Mouse (Mus musculus) kidney, embryonic 16.5 days (tissue): ENCODE results near the gene Papolb. TPM values are rescaled to one million over a fixed set of nuclear protein-coding genes. Genes with fewer than 3 reads are reported as not detected.
A peak's percentile ranks its signal among the peaks of the same experiment; 100 is the strongest.

ENCODE experiments used
- ATAC-seq: fragments of 200-750 bp; cut with Nextera tagmentation; 2 replicates; pipeline ENCODE4 v1.8.0; 2017; ENCODE audit warnings: moderate TSS enrichment; ENCODE audit not compliant: low FRiP score, low TSS enrichment
- H3K27ac ChIP-seq: fragments of 300-500 bp; sonication (generic); 2 replicates; pipeline ENCODE4 v1.5.1; 2014; ENCODE audit warnings: low read length
- H3K27me3 ChIP-seq: fragments of 300-500 bp; sonication (generic); 2 replicates; pipeline ENCODE4 v1.6.1; 2014; ENCODE audit warnings: low read length, control low read depth, mixed read lengths; ENCODE audit not compliant: insufficient read depth
- H3K36me3 ChIP-seq: fragments of 300-500 bp; sonication (generic); 2 replicates; pipeline ENCODE4 v1.6.1; 2014; ENCODE audit warnings: low read length, control low read depth, mixed read lengths; ENCODE audit not compliant: insufficient read depth
- H3K4me1 ChIP-seq: fragments of 300-500 bp; sonication (generic); 2 replicates; pipeline ENCODE4 v1.6.1; 2014; ENCODE audit warnings: low read length, control low read depth, mixed read lengths; ENCODE audit not compliant: insufficient read depth
- H3K4me2 ChIP-seq: fragments of 300-500 bp; sonication (generic); replicated peaks from 2 replicates; pipeline ENCODE4 v1.6.1; 2014; ENCODE audit warnings: low read depth, low read length
- H3K4me3 ChIP-seq: fragments of 300-500 bp; sonication (generic); 2 replicates; pipeline ENCODE4 v1.5.1; 2014; ENCODE audit warnings: mild to moderate bottlenecking, low read length
- H3K9ac ChIP-seq: fragments of 300-500 bp; sonication (generic); replicated peaks from 2 replicates; pipeline ENCODE4 v1.6.1; 2014; ENCODE audit warnings: low read length
- H3K9me3 ChIP-seq: fragments of 300-500 bp; sonication (generic); 2 replicates; pipeline ENCODE4 v1.6.1; 2016; ENCODE audit warnings: low read length, control low read depth
- WGBS: fragments of 180-500 bp; shearing (Covaris S2); extraction: QIAGEN DNeasy Blood & Tissue Kit; methylation state at CpG from one replicate; pipeline ENCODE4 v1.1.7; 2014; 5-methylcytosine and 5-hydroxymethylcytosine counted together
- polyA plus RNA-seq: library from polyadenylated mRNA; unstranded; fragments of >200 nt; fragmentation: Nextera tagmentation; extraction: Ambion mirVana; gene quantifications from 2 replicates; pipeline ENCODE4 v1.2.1, GENCODE M21; 2015

The Papolb gene
- polyA plus RNA-seq, 1 experiment from 2014 or later: 0.12 TPM

- WGBS: 28% methylated on average over 17 of the region's 17 CpGs
- no peaks in the 10 kb centered on the region for H3K27me3 ChIP-seq
Observed at GRCm38 (mm10) chr5:142478829-142479435, 50.9 kb downstream of the Papolb start.

GRCm38 (mm10) chr5:142477866-142478615 is 51.8 kb downstream of the Papolb start:
- 84% methylated on average over 5 of the region's 5 CpGs for WGBS
- no peak overlapping the region for H3K4me2 ChIP-seq
- H3K36me3 ChIP-seq: no peaks in the 10 kb centered on the region
- no peak overlapping the region for H3K4me3 ChIP-seq
- H3K27ac ChIP-seq: no peak overlapping the region
- no peaks in the 10 kb centered on the region for H3K9me3 ChIP-seq
- no peaks in the 10 kb centered on the region for H3K27me3 ChIP-seq
- ATAC-seq: no peak
- 0 out of 2 replicates have a peak, but pooled peaks cover 5% of the 10 kb centered on the region for H3K4me1 ChIP-seq
- H3K9ac ChIP-seq: no peak overlapping the region

More at GRCm38 (mm10) chr5:142478829-142479435, 50.9 kb downstream of the Papolb start:
- Histone ChIP-seq H3K9ac (peak overlapping the region; percentile 50; the same call in 1 of the 2 replicates), H3K4me1 (0 out of 2 replicates have a peak, but pooled peaks cover 5% of the 10 kb centered on the region), H3K4me3 (no peak overlapping the region), H3K36me3 (no peaks in the 10 kb centered on the region), H3K27ac (no peak overlapping the region), H3K4me2 (peak overlapping the region; percentile 43), H3K9me3 (no peaks in the 10 kb centered on the region)
- peak; percentile 66; the same call in 1 of the 2 replicates for ATAC-seq

- no peaks in the 10 kb centered on the region for H3K9me3 ChIP-seq
- no peaks in the 10 kb centered on the region for H3K27me3 ChIP-seq
- H3K36me3 ChIP-seq: 0 out of 2 replicates have a peak, but pooled peaks cover 1% of the 10 kb centered on the region
- WGBS: 83% methylated on average over 12 of the region's 12 CpGs
- H3K9ac ChIP-seq: no peak overlapping the region
- H3K4me3 ChIP-seq: no peak overlapping the region
- H3K27ac ChIP-seq: no peak overlapping the region
- no peak overlapping the region for H3K4me2 ChIP-seq
- ATAC-seq: no peak; the same call in 1 of the 2 replicates
- 0 out of 2 replicates have a peak, but pooled peaks cover 5% of the 10 kb centered on the region for H3K4me1 ChIP-seq
Observed at GRCm38 (mm10) chr5:142477346-142477745, 52.5 kb downstream of the Papolb start.

Other genes with a start within 250 kb of the Papolb start
- gene Foxk1, start 128.6 kb downstream of the Papolb start, polyA plus RNA-seq: 3.6 and 4.4 TPM in 2 replicates
- gene Ap5z1, start 66.1 kb downstream of the Papolb start, polyA plus RNA-seq: 13.2 and 13.8 TPM in 2 replicates
- 2.6 and 4.2 TPM in 2 replicates for gene Radil, start 21.0 kb upstream of the Papolb start, polyA plus RNA-seq
- gene Mmd2, start 78.7 kb upstream of the Papolb start, polyA plus RNA-seq: 0.63 and 0.64 TPM in 2 replicates
- 51.6 TPM in 2 replicates for gene Wipi2, start 97.6 kb upstream of the Papolb start, polyA plus RNA-seq
- gene Slc29a4, start 162.4 kb upstream of the Papolb start, polyA plus RNA-seq: 5.1 and 6.2 TPM in 2 replicates